Mouse (Mus musculus) frontal cortex, postnatal 36 days (tissue): ENCODE results near the gene Mical2.

Experiments used
- DNase-seq, 2 experiments: peaks; one replicate each; pipeline ENCODE4 v3.0.0; 2022; ENCODE audit warnings: low spot score in 2 of 2

Gene Mical2

GRCm38 (mm10) chr7:112275093-112275492 lies 49.4 kb downstream of the Mical2 start:
- no peak for DNase-seq

DNA sequence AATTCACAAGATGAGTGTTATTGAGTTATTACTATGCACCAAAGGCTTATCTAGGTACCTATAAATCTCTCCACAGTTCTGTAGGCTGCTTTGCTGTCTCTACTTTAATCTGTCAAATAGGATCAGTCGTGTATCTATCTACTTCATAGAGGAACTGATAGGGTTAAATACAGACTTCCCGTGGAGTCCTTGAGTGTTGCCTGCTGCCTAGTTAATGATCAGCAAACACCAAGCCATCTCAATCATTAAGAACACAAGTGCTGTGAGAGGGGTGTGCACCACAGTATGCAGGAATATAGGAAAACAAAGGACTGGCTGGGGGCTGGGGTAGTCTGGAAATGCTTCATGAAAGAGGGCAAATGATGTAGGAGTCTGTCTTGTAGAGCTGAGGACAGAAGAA lies 50.2 kb downstream of the Mical2 start:
- no peak for DNase-seq

DNA sequence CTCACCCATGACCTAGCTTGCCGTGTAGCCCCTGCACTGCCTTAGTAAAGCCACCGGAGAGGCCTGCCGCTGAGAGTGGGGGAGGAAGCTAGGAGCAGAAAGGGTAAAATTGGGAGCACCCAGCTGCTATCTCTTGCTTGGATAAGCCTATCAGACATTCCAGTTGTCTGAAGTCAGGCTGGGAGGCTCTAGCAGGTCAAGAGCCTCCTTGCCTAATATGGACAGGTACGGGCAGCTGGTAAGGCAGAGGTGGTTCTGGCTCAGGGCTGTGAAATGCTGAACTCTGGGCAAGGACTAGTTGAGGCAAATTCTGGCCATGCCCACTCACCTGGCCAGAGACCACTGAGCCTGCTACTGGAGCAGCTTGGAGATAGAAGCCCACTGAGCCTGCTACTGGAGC lies 51.2 kb downstream of the Mical2 start:
- DNase-seq, result no peak

- no peak for DNase-seq
These were observed 53.0 kb downstream of the Mical2 start for GRCm38 (mm10) chr7:112278648-112279047.

DNA sequence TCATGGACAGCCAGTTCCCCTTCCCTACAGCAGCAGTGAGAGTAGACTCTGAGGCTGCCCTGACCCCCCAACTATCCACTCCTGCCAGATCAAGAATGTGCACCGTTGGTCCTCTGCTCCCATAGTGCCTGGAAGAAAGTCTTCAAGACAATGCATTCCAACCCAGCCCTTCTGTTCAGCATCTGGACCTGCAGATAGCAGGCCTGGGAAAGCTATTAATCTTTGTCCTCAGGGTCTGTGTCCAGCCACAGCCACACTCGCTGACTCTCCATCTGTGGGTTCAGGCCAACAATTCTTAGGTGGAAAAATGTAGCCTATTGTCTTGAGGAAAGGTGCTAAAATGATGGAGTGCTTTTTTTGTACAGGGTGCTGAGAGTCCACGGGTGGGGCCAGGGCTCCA lies 54.8 kb downstream of the Mical2 start:
- no peak for DNase-seq

GRCm38 (mm10) chr7:112283606-112284310 lies 58.1 kb downstream of the Mical2 start:
- DNase-seq, result no peak

GRCm38 (mm10) chr7:112285573-112285972 lies 59.9 kb downstream of the Mical2 start:
- DNase-seq, result no peak

- no peak for DNase-seq
These were observed 62.9 kb downstream of the Mical2 start for GRCm38 (mm10) chr7:112288352-112289107.

- DNase-seq, result no peak
These were observed 63.9 kb downstream of the Mical2 start for GRCm38 (mm10) chr7:112289514-112289913.

GRCm38 (mm10) chr7:112289990-112290389 lies 64.3 kb downstream of the Mical2 start:
- no peak for DNase-seq

DNA sequence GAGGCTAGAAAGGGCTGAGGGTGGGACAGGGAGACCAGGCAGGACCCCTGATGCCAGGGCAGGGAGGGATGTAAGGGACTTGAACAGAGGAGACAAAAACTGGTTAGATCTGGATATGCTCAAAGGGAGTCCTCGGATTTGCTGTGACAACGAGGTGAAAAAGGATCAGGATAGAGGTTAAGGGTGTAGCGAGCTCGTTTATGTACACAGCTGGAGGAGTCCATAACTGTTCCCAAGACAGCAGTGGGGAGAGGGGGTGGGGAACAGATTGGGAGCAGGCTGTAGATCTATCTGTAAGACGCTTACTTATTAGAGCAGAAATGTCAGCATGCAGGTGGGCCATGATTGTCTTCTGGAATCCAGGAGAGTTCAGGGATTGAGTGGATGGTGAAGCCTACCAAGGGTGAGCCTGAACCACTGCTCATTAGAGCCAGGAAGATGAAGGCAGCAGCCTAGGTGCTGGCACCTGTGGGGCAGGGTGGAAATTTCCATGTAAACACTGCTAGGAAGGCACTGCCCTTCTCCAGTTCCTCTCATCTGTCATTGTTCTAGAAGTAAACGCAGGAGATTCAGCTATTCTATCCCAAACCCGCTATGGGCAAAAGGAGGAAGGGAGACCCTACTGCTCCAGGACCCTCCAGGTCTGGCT lies 67.9 kb downstream of the Mical2 start:
- DNase-seq, result no peak

- no peak for DNase-seq
These were observed 70.0 kb downstream of the Mical2 start for GRCm38 (mm10) chr7:112295426-112296221.

GRCm38 (mm10) chr7:112298032-112298431 lies 72.4 kb downstream of the Mical2 start:
- DNase-seq, result peak; percentile 56 to 59

GRCm38 (mm10) chr7:112298871-112299422 lies 73.3 kb downstream of the Mical2 start:
- no peak for DNase-seq

- DNase-seq, result no peak
These were observed 74.0 kb downstream of the Mical2 start for GRCm38 (mm10) chr7:112299521-112300096.

DNA sequence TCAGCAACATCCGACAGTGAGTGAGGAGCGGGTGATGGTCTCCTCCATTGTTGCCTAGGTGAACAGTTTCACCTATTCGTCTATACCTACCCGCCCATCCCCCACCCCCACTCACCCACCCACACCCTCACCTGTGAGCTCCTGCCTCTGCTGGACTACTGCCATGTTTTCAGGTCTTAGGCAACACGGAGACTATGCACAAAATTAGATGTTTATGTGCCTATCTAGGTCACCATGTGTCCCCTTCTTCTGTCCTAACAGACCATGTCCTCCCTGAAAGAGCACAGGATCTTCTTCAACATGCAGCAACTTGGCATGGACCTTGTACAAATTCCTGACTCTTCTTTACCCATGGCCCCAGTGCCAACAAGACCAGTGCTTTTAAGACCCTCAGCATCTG lies 74.5 kb downstream of the Mical2 start:
- no peak for DNase-seq

DNA sequence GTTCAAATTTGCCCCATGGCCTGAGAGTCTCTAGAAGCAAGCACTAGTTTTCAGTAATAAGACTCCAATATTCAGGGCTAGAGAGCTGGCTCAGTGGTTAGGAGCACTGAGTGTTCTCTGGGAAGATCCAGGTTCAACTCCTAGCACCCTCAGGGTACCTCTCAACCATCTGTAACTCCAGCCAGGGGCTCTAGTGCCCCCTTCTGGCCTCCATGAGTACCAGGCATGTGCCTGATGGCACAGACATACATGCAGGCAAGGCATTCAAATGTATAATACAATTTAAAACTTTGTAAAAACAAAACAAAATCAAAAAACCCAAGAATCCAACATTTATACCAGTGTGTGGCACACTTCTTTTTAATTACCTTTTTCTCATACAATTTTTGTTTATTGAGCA lies 75.4 kb downstream of the Mical2 start:
- no peak for DNase-seq

GRCm38 (mm10) chr7:112304382-112304781 lies 78.7 kb downstream of the Mical2 start:
- no peak for DNase-seq

DNA sequence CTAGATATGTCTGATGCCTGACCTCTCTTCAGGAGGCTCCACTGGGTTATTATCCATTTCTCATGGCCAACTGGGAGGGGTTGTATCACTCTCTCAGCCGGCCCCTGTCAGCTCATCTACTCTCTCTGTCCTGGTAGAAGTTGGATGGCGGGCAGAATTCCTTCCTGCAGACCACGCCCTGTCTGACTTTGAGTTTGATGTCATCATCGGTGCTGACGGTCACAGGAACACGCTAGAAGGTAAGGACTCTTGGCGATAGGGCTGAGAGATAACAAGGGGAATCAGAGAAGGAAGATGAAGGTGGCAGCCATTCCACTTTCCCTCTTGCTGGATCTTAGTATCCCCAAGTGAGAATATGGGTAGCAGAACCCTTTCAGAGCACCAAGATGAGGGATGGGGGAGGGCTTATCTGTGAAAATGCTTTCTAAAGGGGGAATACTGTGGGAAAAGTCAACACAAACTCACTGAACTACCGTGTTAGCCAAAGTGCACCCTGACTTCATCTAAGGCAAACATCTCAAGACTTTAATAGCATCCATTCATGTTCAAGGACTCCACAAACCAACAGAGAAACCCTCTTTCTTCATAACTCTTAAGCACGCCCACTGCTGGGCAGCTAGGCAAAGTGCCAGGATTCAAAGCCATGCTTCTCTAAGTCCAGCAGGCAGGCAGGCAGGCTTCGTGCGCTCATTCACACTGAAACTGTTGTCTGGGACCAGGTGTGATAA lies 83.8 kb downstream of the Mical2 start:
- DNase-seq, result no peak

DNA sequence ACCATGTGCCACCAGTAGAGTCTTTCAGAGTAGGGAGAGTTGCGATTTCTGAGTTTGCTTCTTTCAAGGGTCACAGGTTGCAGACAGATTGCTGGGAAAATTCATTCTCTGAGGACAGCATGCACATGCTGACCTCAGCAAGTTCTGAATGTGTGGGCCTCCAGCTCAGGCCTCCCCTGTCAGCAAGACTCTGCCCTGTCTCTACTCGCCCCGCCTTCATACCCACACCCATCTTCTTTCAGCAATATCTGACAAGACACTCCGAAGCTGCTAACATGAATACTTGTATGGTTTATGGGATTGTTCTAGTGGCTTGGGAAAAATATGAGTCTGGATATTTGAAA lies 84.3 kb downstream of the Mical2 start:
- no peak for DNase-seq

GRCm38 (mm10) chr7:112313211-112313610 lies 87.6 kb downstream of the Mical2 start:
- DNase-seq, result no peak
